Mouse (Mus musculus) MEL (cell line): Measurements from ENCODE around the gene Apon. TPM values are rescaled to one million over a fixed set of nuclear protein-coding genes. Genes with fewer than 3 reads are reported as not detected.

Source experiments
- DNase-seq: peaks from one replicate; pipeline ENCODE4 v3.0.0; 2011; ENCODE audit warnings: low read depth, low spot score
- H3K27ac ChIP-seq: 2 replicates; pipeline ENCODE4 v1.5.1; 2012; ENCODE audit warnings: low read depth, mild to moderate bottlenecking, control low read depth, low read length, moderate library complexity; ENCODE audit not compliant: control insufficient read depth
- H3K27me3 ChIP-seq, 2 experiments: fragments of 150-350 bp in 1 of 2; sonication (generic) in 1 of 2; 2 replicates each; pipeline ENCODE4 v1.6.1; 2012; ENCODE audit warnings: low read length in 2 of 2, mild to moderate bottlenecking in 2 of 2, improper control_type of control experiment in 1 of 2, moderate library complexity in 1 of 2; ENCODE audit not compliant: insufficient read depth in 2 of 2, control insufficient read depth in 1 of 2
- H3K36me3 ChIP-seq, 2 experiments: 2 replicates each; pipeline ENCODE4 v1.6.1; 2012 to 2014; ENCODE audit warnings: low read length in 2 of 2, improper control_type of control experiment in 1 of 2, inconsistent platforms in 1 of 2, mild to moderate bottlenecking in 1 of 2; ENCODE audit not compliant: insufficient read depth in 2 of 2, control insufficient read depth in 1 of 2
- H3K4me1 ChIP-seq, 2 experiments: fragments of 150-350 bp in 1 of 2; sonication (generic) in 1 of 2; 2 replicates each; pipeline ENCODE4 v1.6.1; 2012; ENCODE audit warnings: low read length in 2 of 2, improper control_type of control experiment in 1 of 2, mild to moderate bottlenecking in 1 of 2; ENCODE audit not compliant: insufficient read depth in 2 of 2, control insufficient read depth in 1 of 2
- H3K4me3 ChIP-seq, 2 experiments: fragments of 150-350 bp in 1 of 2; sonication (generic) in 1 of 2; 2 replicates each; pipeline ENCODE4 v1.5.1; 2012; ENCODE audit warnings: low read depth in 2 of 2, low read length in 2 of 2, mild to moderate bottlenecking in 2 of 2, moderate library complexity in 2 of 2, control low read depth in 1 of 2, improper control_type of control experiment in 1 of 2; ENCODE audit not compliant: control insufficient read depth in 1 of 2, insufficient read depth in 1 of 2
- H3K79me2 ChIP-seq: 2 replicates; pipeline ENCODE4 v1.6.1; 2012; ENCODE audit warnings: mild to moderate bottlenecking, low read length, moderate library complexity; ENCODE audit not compliant: control insufficient read depth, poor library complexity, insufficient read depth
- H3K9ac ChIP-seq: 2 replicates; pipeline ENCODE4 v1.6.1; 2012; ENCODE audit warnings: low read depth, mild to moderate bottlenecking, control low read depth, low read length, moderate library complexity; ENCODE audit not compliant: control insufficient read depth, poor library complexity, severe bottlenecking
- H3K9me3 ChIP-seq: fragments of 150-350 bp; sonication (generic); replicated peaks from 2 replicates; pipeline ENCODE4 v1.6.1; 2012; ENCODE audit warnings: mild to moderate bottlenecking, low read length, improper control_type of control experiment, moderate library complexity; ENCODE audit not compliant: insufficient read depth
- CHD1 ChIP-seq: IDR thresholded peaks from 2 replicates; pipeline ENCODE4 v1.6.1; 2012; ENCODE audit warnings: low read depth, mild to moderate bottlenecking, inconsistent platforms, low read length, improper control_type of control experiment
- CHD2 ChIP-seq: IDR thresholded peaks from 2 replicates; pipeline ENCODE4 v1.6.1; 2011; ENCODE audit warnings: low read length, improper control_type of control experiment
- CTCF ChIP-seq, 3 experiments: IDR thresholded peaks in 2 of 3; conservative IDR thresholded peaks in 1 of 3; 2 replicates each; pipeline ENCODE4 v1.5.1; 2011 to 2012; ENCODE audit warnings: low read length in 3 of 3, low read depth in 2 of 3, mild to moderate bottlenecking in 2 of 3, improper control_type of control experiment in 1 of 3, inconsistent platforms in 1 of 3, mixed read lengths in 1 of 3, moderate library complexity in 1 of 3; ENCODE audit not compliant: control insufficient read depth in 1 of 3, insufficient read depth in 1 of 3, poor library complexity in 1 of 3, severe bottlenecking in 1 of 3
- ELF1 ChIP-seq: IDR thresholded peaks from 2 replicates; pipeline ENCODE4 v1.6.1; 2014; ENCODE audit warnings: low read depth, mild to moderate bottlenecking, inconsistent platforms, low read length, improper control_type of control experiment, moderate library complexity
- ETS1 ChIP-seq: IDR thresholded peaks from 2 replicates; pipeline ENCODE4 v1.6.1; 2012; ENCODE audit warnings: low read depth, mild to moderate bottlenecking, inconsistent platforms, low read length, improper control_type of control experiment, moderate library complexity
- GABPA ChIP-seq: IDR thresholded peaks from 2 replicates; pipeline ENCODE4 v1.6.1; 2012; ENCODE audit warnings: low read depth, mild to moderate bottlenecking, inconsistent platforms, low read length, improper control_type of control experiment, moderate library complexity
- HCFC1 ChIP-seq: IDR thresholded peaks from 2 replicates; pipeline ENCODE4 v1.6.1; 2012; ENCODE audit warnings: low read depth, mild to moderate bottlenecking, inconsistent platforms, low read length, improper control_type of control experiment, moderate library complexity
- JUND ChIP-seq: IDR thresholded peaks from 2 replicates; pipeline ENCODE4 v1.6.1; 2011; ENCODE audit warnings: low read depth, mild to moderate bottlenecking, improper control_type of control experiment, low read length
- MAX ChIP-seq: IDR thresholded peaks from 2 replicates; pipeline ENCODE4 v1.6.1; 2011; ENCODE audit warnings: low read length, improper control_type of control experiment
- MAZ ChIP-seq: IDR thresholded peaks from 2 replicates; pipeline ENCODE4 v1.6.1; 2012; ENCODE audit warnings: low read depth, mild to moderate bottlenecking, inconsistent platforms, low read length, improper control_type of control experiment
- MXI1 ChIP-seq: IDR thresholded peaks from 2 replicates; pipeline ENCODE4 v1.6.1; 2011; ENCODE audit warnings: mild to moderate bottlenecking, low read depth, low read length, improper control_type of control experiment
- MYB ChIP-seq: IDR thresholded peaks from 2 replicates; pipeline ENCODE4 v1.6.1; 2011; ENCODE audit warnings: mild to moderate bottlenecking, low read depth, low read length, improper control_type of control experiment
- POLR2AphosphoS2 ChIP-seq: IDR thresholded peaks from 2 replicates; pipeline ENCODE4 v1.6.1; 2011; ENCODE audit warnings: low read length, improper control_type of control experiment
- POLR2AphosphoS5 ChIP-seq: IDR thresholded peaks from 2 replicates; pipeline ENCODE4 v1.6.1; 2012; ENCODE audit warnings: low read depth, borderline replicate concordance, mild to moderate bottlenecking, inconsistent platforms, low read length, moderate library complexity, mixed read lengths
- RAD21 ChIP-seq: IDR thresholded peaks from 2 replicates; pipeline ENCODE4 v1.6.1; 2011; ENCODE audit warnings: mild to moderate bottlenecking, low read depth, low read length, improper control_type of control experiment
- RCOR1 ChIP-seq: IDR thresholded peaks from 2 replicates; pipeline ENCODE4 v1.6.1; 2012; ENCODE audit warnings: low read depth, mild to moderate bottlenecking, inconsistent platforms, low read length, improper control_type of control experiment
- SIN3A ChIP-seq: IDR thresholded peaks from 2 replicates; pipeline ENCODE4 v1.6.1; 2012; ENCODE audit warnings: low read length, improper control_type of control experiment, inconsistent platforms
- SMC3 ChIP-seq: IDR thresholded peaks from 2 replicates; pipeline ENCODE4 v1.6.1; 2011; ENCODE audit warnings: low read depth, low read length, improper control_type of control experiment
- TBP ChIP-seq: IDR thresholded peaks from 2 replicates; pipeline ENCODE4 v1.8.0; 2011; ENCODE audit warnings: low read depth, low read length, improper control_type of control experiment
- USF2 ChIP-seq, 2 experiments: IDR thresholded peaks; 2 replicates each; pipeline ENCODE4 v1.6.1; 2011 to 2012; ENCODE audit warnings: improper control_type of control experiment in 2 of 2, low read length in 2 of 2, borderline replicate concordance in 1 of 2, inconsistent platforms in 1 of 2, low read depth in 1 of 2, mild to moderate bottlenecking in 1 of 2; ENCODE audit not compliant: insufficient read depth in 1 of 2
- ZC3H11A ChIP-seq: IDR thresholded peaks from 2 replicates; pipeline ENCODE4 v1.6.1; 2012; ENCODE audit warnings: low read depth, mild to moderate bottlenecking, inconsistent platforms, low read length, improper control_type of control experiment
- ZNF384 ChIP-seq: IDR thresholded peaks from 2 replicates; pipeline ENCODE4 v1.6.1; 2012; ENCODE audit warnings: low read depth, mild to moderate bottlenecking, inconsistent platforms, low read length, improper control_type of control experiment
- polyA plus RNA-seq, 2 experiments: library from polyadenylated mRNA; stranded (reverse) in 1 of 2; unstranded in 1 of 2; fragments of >175 nt in 1 of 2; fragments of >200 nt in 1 of 2; gene quantifications; 2 replicates each; pipeline versions ENCODE4 v1.2.1 to v1.2.4; 2012; ENCODE audit warnings: low replicate concordance in 2 of 2, low read depth in 1 of 2; ENCODE audit not compliant: insufficient read length in 2 of 2, insufficient read depth in 1 of 2, missing spikeins in 1 of 2
- total RNA-seq: library from RNA; depleted of rRNA; stranded (reverse); fragments of 300-350 nt; gene quantifications from 2 replicates; pipeline ENCODE4 v1.2.3, GENCODE M21; 2012

Apon gene
- total and polyA plus RNA-seq, 3 experiments, result 0.27 to 0.46 TPM; not detected in 1

DNA sequence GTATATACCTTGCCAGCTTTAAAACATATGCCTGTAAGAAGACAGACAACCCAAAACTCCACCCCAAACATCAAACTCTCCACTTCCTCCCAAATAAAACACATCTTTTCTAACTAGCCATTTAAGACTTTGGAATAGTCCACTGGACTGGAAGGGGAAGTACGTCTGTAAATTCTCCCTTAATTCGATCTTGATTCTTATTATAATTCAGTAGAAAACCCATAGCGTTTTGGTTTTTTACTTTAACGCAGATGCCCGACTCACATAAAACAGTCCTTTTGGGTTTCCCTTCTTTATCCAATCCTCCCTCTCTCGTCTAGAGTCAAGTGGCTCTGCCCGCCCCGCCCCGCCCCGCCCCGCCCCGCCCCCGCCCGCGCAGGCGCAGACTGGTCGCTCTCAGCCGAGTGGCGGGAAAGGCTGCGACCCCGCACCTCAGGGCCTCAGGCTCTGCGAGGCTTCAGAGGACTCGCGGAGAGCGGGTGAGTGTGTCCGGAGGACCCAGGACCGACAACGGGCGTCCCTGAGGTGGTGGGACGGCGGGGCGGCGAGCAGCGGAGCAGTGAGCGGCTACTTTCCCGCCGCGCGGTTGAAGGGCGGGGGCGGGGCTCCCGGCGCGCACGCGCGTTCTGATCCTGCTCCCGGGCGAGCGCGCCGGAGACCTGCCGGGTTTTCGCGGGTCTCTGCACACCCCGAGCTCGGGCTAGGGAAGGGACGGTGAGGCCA lies 22.0 kb upstream of the Apon start, which contains the start of gene Timeless (continued):
- peak; percentile 94 for TF ChIP-seq TBP
- TF ChIP-seq MAX, result peak; percentile 39; the same call in 1 of the 2 replicates
- TF ChIP-seq USF2 (IDR thresholded peaks at IDR 0.05; ENCODE audit: borderline replicate concordance in 1 of 2, insufficient read depth in 1 of 2, low read depth in 1 of 2, low read length in 2 of 2), result no peak

DNA sequence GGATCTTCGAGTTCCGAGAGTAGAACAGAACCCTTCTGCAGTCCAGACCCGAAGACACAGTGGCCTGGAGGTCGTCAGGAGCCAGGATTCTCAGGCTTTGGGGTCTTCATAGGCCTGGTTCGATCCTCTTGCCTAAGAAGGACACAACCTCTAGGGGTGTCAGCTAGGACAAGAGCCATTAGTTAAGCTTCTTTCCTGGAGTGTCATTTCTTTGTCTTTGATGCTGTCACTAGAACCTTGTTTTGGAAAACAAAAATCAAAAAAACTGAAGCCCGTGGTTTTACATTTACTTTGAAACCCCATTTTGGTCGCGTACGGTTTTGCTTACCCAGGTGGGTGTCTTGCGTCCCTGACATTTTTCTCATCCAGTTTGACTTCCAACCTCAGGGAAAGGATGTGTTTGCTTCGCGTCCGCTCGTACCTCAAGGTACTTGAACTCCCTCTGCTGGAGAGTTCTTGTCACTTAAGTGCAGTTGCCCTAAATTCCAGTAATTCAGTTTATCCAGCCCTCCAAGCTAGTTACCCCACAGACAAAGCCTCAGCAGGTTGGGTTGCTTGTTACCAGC lies 21.4 kb upstream of the Apon start:
- peak overlapping the region; percentile 93 for H3K27ac ChIP-seq
- H3K4me3 ChIP-seq, result peak overlapping the region; percentile 79 to 85
- TF ChIP-seq SMC3 (peak; percentile 70), ZC3H11A (peak; percentile 36), TBP (peak; percentile 50; the same call in 1 of the 2 replicates), CHD1 (peak; percentile 58; the same call in 1 of the 2 replicates), CTCF (IDR thresholded peaks at IDR 0.05 in 2 of 3, conservative IDR thresholded peaks at IDR 0.05 in 1 of 3; ENCODE audit: control insufficient read depth in 1 of 3, insufficient read depth in 1 of 3, low read depth in 2 of 3, low read length in 3 of 3, poor library complexity in 1 of 3, severe bottlenecking in 1 of 3) (peak; percentile 49 to 78 (median 68)), SIN3A (peak; percentile 66), RCOR1 (no peak), ETS1 (peak; percentile 42; the same call in 1 of the 2 replicates), RAD21 (peak; percentile 52), MAZ (no peak), HCFC1 (0 out of 2 replicates have a peak, but pooled peaks have one; percentile 8), GABPA (no peak), MXI1 (peak; percentile 26; the same call in 1 of the 2 replicates)
- no peaks in the 10 kb centered on the region for H3K9me3 ChIP-seq
- H3K9ac ChIP-seq, result peak overlapping the region; percentile 94
- H3K79me2 ChIP-seq, result peaks cover 14% of the 10 kb centered on the region
- no peaks in the 10 kb centered on the region for H3K27me3 ChIP-seq
- H3K4me1 ChIP-seq, result peaks cover 5 to 11% of the 10 kb centered on the region in 2 experiments
- DNase-seq, result peak; percentile 92
- peaks cover 0 to 13% of the 10 kb centered on the region in 2 experiments; a peak in 2 of 4 replicates for H3K36me3 ChIP-seq

DNA sequence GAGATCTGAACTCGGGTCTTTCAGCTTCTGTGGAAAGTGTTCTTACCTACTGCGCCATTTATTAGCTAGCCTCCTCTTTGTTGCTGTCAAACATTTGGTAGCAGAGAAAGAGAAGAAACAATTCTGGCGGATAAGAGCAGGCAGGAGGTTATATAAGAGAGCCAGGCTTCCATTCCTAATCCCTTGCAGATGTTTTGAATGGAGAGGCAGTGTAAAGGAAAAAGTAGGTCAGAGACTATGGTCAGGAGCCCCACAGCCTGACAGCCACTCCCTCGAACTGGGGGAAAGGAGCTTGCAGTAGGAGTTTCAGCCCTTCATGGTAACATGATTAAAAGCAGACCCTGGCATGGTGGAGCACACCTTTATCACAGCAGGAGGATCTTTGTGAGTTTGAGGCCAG lies 17.6 kb upstream of the Apon start:
- TF ChIP-seq CHD2 (no peak), MYB (no peak), ZNF384 (no peak), ELF1 (no peak), RAD21 (no peak), MAZ (no peak), POLR2AphosphoS5 (no peak), GABPA (no peak), JUND (no peak), HCFC1 (no peak), POLR2AphosphoS2 (no peak)
- Histone ChIP-seq H3K9me3 (no peaks in the 10 kb centered on the region), H3K27ac (no peak overlapping the region), H3K27me3 (no peaks in the 10 kb centered on the region), H3K9ac (no peak overlapping the region), H3K79me2 (peaks cover 17% of the 10 kb centered on the region), H3K4me1 (peaks cover 23 to 30% of the 10 kb centered on the region in 2 experiments), H3K36me3 (peaks cover 0 to 34% of the 10 kb centered on the region in 2 experiments; a peak in 2 of 4 replicates), H3K4me3 (no peak overlapping the region)
- no peak for DNase-seq
